Mouse (Mus musculus) liver, adult 2 months (tissue): ENCODE results near the gene Ndrg3.

Experiments
- CTCF ChIP-seq: fragments of 200-500 bp; IDR thresholded peaks from 2 replicates; pipeline ENCODE4 v1.5.1; 2011; ENCODE audit warnings: low read depth, low read length, control low read depth
- POLR2A ChIP-seq: fragments of 200-500 bp; IDR thresholded peaks from 2 replicates; pipeline ENCODE4 v1.6.1; 2011; ENCODE audit warnings: low read length, control low read depth; ENCODE audit not compliant: insufficient read depth; ENCODE audit errors: extremely low read depth

GRCm38 (mm10) chr2:156915559-156915958 lies 76.3 kb downstream of the Ndrg3 start:
- TF ChIP-seq POLR2A, result no peak
- no peak for TF ChIP-seq CTCF
